Mouse (Mus musculus) neural tube, embryonic 10.5 days (tissue): ENCODE measurements around the gene Casp7.

Experiments used
- DNase-seq: peaks from one replicate; pipeline ENCODE4 v3.0.0-alpha.2; 2017; ENCODE audit warnings: low spot score; ENCODE audit errors: extremely low spot score

Casp7 gene

GRCm38 (mm10) chr19:56422476-56423338, 25.8 kb downstream of the Casp7 start:
- peak; percentile 86 for DNase-seq

GRCm38 (mm10) chr19:56423370-56423769, 26.4 kb downstream of the Casp7 start:
- no peak for DNase-seq

DNA sequence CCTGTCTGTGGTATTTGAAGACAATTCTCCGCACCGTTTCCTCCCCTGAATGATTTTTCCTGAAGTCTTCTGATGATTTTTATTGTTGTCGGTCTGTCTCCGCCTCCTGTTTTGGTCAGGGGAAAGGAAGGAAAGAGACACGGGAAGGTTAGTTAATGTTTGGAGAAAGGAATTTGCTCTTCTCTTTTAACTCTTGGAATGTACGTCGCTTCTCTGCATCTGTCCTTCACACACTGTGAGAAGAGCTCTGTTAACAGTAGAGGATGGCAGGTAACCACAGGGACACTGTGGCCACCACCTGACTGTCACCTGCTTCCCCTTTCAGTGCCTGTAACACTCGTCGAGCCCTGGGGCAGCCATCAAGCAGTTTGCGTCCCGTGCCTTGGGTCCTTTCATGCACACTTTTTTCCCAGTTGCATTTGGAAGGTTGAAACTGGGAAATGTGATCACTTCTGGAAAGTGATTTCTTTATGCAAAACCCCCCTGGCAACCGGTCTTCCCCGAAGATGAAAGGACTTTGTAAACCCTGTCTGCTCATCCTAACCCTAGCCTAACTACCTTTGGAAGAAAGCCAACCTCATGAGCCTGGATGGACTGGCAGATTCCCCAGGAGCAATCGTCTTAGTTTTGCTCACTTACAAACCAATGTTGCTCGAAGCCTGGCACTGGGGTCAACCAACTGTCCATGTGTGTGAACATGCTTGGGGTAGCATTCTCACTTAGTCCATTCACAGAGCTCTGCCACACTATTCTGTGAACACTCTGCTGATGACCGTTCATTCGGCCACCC, 27.9 kb downstream of the Casp7 start:
- DNase-seq: no peak

GRCm38 (mm10) chr19:56425492-56425891, 28.6 kb downstream of the Casp7 start:
- no peak for DNase-seq

DNA sequence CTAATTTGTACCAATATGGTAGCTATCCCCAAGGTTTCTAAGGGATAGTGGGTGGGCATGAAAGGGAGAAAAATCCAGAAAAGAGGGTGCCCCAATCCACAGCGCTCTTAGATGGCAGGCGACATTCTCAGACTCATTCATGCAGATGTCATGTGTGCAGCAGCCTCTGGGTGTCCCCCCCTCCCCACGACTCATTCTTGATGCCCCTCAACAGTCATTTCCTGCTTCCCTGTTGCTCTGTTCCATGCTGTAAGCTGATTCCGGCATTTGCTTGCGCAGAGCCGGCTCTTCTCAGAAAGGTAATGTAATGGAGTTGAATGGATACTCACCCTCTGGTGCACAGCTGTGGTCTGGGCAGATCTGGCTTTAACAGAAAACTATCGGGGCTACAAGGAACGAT, 33.4 kb downstream of the Casp7 start:
- no peak for DNase-seq

GRCm38 (mm10) chr19:56432706-56433105, 35.8 kb downstream of the Casp7 start:
- DNase-seq: no peak

DNA sequence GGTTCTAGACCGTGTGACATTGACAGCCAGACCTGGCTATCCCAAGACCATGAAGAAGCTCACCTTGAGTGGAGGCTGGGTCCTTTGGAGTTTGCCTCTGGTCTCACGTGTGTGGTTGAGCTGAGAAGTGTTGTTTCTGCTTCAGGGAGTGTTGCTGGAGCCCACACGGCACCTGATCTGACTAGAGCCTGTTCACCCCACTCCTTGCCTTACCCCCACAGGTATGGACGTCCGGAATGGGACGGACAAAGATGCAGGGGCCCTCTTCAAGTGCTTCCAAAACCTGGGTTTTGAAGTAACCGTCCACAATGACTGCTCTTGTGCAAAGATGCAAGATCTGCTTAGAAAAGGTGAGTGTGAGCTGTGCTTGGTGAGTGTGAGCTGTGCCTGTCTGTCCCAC, 36.7 kb downstream of the Casp7 start:
- DNase-seq: no peak

DNA sequence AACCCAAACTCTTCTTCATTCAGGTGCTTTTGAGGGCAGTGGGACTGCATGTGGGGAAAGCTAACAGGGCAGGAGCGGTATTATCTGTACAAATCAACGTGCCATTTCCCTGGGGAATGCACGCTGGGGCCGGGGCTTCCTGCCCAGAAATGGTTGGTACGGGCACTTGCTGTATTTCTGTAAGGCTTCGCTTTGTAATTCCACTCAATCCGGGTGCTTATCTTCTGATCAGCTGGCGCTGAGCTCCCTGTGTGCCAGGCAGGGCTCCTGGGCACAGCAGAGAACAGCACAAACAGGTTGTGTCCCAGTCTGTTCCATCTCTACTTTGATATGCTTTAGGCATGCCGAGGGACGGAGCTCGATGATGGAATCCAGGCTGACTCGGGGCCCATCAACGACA, 39.5 kb downstream of the Casp7 start:
- DNase-seq: no peak

- no peak for DNase-seq
These were observed 41.6 kb downstream of the Casp7 start for GRCm38 (mm10) chr19:56438357-56439071.

- DNase-seq: no peak
These were observed 42.1 kb downstream of the Casp7 start for GRCm38 (mm10) chr19:56439072-56439434.

GRCm38 (mm10) chr19:56443445-56443844, 46.5 kb downstream of the Casp7 start:
- no peak for DNase-seq

DNA sequence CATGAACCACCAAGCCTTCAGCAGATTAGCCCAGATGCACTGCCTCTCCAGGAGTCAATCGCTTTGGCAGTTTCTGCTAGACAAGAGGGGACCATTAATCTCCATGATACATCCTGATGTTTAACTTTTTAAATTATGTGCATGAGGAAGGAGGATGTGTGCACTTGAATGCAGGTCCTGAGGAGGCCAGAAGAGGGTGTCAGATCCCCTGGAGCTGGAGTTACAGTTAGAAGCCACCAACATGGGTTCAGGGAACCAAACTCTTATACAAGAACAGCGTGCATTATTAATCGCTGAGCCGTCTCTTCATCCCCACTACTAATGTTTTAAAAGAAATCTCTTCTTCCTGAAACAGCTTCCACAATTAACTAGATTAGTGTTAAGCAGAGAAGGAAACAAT, 51.9 kb downstream of the Casp7 start:
- DNase-seq: no peak

DNA sequence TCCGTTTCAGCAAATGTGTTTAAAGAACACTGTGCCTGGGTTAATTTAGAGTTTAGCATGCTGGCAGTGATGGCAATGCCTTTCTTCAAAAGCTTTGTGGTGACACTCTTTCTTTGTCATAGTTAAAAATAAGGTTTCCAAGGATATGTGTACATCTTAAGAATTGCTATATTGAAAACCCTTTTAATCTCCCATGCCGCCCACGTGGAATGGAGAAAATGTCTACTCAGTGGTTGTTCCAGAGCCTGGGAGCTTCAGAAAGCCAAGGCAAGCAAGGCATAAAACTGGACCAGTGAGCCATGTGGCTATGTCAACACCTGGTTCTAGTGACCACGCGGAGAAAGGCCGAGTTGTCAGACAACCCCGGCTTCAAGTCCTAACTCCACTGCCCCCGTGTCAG, 52.6 kb downstream of the Casp7 start:
- no peak for DNase-seq

DNA sequence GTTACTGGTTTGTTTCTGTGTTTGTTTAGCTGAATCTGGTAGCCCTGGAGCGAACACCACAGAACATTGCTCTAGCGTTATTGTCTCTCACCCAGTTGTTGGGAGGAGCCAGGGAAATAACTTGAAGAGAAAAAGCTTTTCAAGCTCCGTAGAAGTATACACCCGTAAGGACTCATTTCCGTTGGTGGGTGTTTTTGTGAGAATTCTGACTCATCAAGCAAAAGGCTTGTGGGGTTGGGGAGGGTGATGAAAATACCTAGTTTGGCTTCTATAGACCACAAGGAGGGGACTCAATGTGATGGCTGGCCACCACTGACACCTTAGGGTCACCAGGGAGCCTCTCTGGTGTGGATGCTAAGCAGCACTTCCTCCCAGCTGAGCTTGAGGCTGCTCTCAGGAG, 54.0 kb downstream of the Casp7 start:
- DNase-seq: no peak

DNA sequence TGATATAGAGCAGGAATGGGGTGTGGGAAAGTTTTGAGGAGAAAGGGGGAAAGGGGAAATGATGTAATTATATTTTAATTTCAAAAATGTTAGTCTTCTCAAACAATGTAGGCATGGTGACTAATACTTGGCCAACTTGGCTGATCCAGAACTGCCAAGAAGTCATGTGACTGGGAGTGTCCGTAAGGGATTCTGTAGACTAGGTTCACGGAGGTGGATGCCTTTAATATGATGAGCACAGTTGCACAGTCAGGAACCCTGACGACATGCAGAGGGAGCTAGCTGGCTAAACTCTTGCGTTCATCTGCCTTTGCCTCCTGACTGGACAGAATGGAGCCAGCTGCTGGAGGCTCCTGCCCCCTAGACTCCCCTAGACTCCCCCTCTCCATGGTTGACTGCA, 54.9 kb downstream of the Casp7 start:
- no peak for DNase-seq

- DNase-seq: no peak
These were observed 55.5 kb downstream of the Casp7 start for GRCm38 (mm10) chr19:56452421-56452820.

- DNase-seq: no peak
These were observed 57.9 kb downstream of the Casp7 start for GRCm38 (mm10) chr19:56454862-56455261.

DNA sequence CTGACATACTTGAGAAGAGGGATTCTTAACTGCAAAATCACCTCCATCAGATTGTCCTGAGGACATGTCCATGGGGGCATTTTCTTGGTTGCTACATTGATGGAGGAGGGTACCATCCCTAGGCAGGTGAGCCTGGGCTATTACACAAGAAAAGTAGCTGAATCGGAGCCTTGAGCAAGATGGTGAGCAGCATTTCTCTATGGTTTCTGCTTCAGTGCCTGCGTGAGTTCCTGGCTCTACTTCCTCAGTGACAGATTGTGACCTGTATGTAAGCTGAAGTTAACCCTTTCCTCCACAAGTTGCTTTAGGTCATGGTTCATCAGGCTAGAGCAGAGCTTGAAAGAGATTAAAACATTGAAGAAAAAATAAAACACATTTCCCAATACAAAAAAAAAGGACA, 58.4 kb downstream of the Casp7 start:
- no peak for DNase-seq

- no peak for DNase-seq
These were observed 60.6 kb downstream of the Casp7 start for GRCm38 (mm10) chr19:56457569-56457968.

DNA sequence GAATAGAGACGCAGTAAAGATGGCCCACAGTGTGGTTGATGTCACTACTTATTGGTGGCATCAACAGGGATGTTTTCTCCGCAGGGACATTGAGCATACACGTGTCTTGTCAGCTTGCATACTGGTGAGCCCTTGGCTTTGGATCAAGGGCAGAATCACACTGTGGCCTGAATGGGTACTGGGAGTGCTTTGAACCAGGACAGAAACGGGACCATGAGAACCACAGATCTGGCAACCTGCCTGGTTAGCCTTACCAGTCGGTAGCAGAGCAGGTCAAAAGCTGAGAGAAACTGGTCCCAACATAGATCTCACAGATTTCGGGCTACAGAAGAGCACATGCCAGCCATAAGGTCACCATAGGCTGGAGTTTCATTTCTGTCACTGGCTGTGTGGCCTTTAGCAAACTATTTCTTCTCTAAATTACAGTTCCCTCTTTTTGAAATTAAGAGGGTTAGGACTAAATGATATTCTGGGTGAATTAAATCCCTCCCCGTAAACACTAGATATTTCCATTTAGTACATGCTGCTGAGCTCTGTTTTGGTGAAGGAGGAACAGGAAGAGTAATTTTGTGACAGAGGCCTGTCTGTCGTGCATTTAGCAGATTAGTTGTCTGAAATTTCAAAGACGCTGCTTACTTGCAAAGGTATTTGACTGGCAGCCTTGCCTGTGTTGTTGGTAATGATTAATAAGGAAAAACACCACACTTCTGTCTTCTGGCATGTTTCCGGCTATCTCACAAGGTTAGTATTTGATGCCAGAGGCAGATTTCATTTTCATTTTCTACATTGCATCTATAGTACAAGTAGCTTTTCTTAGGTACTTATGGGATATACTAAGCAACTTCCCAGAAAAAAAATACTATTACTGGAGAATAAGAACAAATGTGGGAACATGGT, 62.5 kb downstream of the Casp7 start:
- no peak for DNase-seq

GRCm38 (mm10) chr19:56460241-56460640, 63.3 kb downstream of the Casp7 start:
- DNase-seq: no peak
